Mouse (Mus musculus) fibroblast of lung, adult 2 months (primary cell): ENCODE measurements around the gene Maats1.

Experiments used
- DNase-seq: peaks from one replicate; pipeline ENCODE4 v3.0.0-alpha.2; 2011; ENCODE audit warnings: low read depth

Maats1 gene

DNA sequence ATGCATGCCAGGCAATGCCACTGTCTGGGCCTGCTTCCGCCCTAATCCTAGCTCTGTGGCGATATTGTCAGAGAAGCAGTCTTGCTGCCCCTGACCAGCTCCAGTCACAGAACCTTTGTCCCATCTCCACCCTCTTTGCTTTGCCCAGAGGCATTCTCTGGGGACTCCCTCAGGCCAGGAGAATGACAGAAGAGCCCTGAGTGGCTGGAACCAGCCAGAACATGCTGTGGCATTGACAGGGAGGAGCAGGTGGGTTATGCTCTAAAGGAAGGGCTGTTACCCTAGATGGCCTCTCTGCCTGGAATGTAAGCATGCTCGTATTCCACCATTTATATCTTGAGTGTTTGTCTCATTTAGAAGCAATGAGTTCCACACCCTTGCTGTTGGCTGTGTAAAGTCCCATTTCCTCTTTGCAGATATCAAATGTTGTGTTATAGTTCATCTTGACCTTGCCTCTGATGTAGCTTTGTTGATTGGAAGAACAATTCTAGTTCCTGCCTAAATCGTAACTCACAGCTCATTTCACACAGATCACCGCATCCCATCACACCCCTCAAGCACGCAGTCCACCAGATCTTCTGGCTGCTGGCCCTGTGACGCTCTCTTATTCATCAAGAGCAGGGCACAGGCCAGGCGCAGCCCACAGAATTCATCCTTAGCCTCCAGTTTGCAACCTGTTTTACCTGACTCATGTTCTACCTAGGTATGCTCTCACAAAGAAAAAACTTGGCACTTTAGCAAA is 28.9 kb upstream of the Maats1 start:
- DNase-seq, result no peak

DNA sequence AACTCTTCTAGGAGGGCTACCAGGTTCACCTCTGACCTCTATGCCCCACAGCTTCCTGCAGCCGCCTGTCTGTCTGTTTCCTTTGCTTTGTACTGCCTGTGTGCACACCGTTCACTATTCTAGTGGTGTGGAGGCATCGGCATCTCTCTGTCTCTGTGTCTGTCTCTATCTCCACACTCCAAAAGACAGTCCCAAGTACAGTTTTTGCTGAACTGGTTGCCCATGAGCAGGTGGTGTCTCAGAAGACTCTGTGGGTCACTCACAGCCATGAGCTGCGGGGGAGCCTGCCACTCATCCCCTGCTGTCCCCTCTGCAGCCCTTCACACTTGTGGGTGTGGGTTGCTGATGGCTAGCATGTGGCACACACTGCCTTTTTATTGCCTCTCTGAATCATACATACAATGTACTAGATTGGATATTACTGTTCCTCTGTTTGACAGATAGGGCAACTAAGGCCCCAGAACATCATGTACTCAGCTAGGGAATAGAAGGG is 28.1 kb upstream of the Maats1 start:
- DNase-seq, result no peak

- no peak for DNase-seq
These were observed 27.5 kb upstream of the Maats1 start for GRCm38 (mm10) chr16:38369431-38369830.

- no peak for DNase-seq
These were observed 27.1 kb upstream of the Maats1 start for GRCm38 (mm10) chr16:38369000-38369399.

DNA sequence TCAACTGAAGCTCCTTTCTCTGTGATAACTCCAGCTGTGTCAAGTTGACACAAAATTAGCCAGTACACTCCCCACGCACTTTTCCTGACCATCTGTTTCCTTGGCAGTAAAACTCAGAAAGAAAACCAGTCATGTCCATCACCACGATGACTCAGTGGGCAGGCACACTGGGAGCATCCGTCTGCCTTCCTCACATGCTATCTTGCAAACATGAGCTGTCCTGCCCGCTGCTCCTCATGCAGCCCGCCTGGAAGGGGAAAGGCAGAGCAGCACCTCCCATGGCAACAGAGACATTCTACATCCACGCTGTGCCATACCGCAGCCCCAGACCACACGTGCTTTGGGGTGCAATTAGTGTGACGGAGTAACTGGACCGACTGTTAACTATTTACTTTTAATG is 26.4 kb upstream of the Maats1 start:
- no peak for DNase-seq

- DNase-seq, result no peak
These were observed 24.3 kb upstream of the Maats1 start for GRCm38 (mm10) chr16:38366231-38366630.

- DNase-seq, result no peak
These were observed 23.4 kb upstream of the Maats1 start for GRCm38 (mm10) chr16:38365390-38365789.

DNA sequence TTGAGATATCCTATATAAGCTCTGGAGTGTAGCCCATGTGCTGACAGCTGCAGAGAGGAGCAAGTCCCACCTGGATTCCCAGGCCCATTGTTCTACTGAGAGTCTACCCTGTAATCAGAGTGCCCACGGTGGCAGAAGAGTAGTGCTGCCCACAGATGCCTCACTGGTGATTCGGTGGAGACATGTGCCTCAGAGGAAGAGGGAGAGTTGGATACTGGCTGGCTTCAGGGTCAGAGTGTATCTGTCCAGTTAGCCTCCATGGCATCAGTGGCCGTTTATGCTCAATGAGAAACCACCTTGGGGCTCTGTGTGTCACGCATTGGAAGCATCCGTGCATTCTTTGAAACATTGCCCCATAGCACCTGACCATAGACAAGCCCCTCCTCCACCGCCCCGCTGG is 21.7 kb upstream of the Maats1 start:
- no peak for DNase-seq

DNA sequence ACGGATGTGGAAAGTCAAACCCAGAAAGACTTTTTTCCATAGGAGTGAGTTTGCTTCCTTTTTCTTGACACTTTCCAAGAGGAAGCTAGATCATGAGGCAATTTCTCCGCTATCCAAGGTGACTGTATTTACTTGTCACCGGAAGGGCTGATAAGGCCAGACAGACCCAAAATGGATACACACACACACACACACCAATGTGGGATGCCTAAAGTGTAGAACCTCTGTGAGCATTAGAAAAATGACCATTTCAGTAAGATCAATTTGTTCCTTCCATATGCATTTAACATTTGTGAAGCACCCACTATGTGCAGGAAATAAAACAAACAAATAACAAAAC is 21.3 kb upstream of the Maats1 start:
- no peak for DNase-seq

DNA sequence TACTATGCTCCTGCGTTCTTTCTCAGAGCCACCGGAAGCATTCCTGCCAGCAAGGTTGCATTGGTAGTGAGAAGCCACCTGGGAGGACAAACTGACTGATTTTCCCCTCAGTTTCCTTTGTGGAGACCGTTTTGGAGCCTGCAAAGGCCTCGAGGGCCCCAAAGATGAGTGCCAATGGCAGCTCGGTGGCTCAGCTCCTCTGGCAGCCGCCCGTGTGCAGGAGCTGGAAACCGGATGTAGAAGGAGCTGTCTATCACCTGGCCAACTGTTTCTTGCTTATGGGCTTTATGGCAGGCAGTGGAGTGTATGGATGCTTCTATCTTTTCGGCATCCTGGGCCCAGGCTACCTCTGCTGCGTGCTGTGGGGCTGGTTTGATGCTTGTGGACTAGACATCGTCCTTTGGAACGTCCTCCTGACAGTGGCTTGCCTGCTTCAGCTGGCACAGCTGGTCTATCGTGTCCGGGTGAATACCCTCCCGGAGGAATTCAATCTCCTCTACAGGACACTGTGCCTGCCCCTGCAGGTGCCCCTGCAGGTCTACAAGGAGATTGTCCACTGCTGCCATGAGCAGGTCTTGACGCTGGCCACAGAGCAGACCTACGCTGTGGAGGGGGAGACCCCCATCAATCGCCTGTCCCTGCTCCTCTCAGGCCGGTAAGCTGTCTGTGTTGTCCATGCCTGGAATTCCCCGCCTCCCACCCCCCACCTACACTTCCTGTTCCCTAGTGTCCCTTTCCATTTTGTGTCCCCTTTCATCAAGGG is 20.7 kb upstream of the Maats1 start:
- no peak for DNase-seq

- no peak for DNase-seq
These were observed 20.0 kb upstream of the Maats1 start, which contains the start of gene Popdc2 for GRCm38 (mm10) chr16:38361933-38362332. Popdc2 (plus strand) TSS chr16:38362209.

GRCm38 (mm10) chr16:38360317-38360716 is 18.4 kb upstream of the Maats1 start:
- no peak for DNase-seq

GRCm38 (mm10) chr16:38359857-38360256 is 17.9 kb upstream of the Maats1 start:
- DNase-seq, result no peak

GRCm38 (mm10) chr16:38359241-38359640 is 17.3 kb upstream of the Maats1 start:
- DNase-seq, result no peak

- no peak for DNase-seq
These were observed 16.4 kb upstream of the Maats1 start for GRCm38 (mm10) chr16:38358256-38358812.

- DNase-seq, result no peak
These were observed 12.4 kb upstream of the Maats1 start for GRCm38 (mm10) chr16:38354185-38354913.

GRCm38 (mm10) chr16:38353642-38354041 is 11.7 kb upstream of the Maats1 start:
- no peak for DNase-seq

GRCm38 (mm10) chr16:38352851-38353250 is 10.9 kb upstream of the Maats1 start:
- DNase-seq, result no peak

DNA sequence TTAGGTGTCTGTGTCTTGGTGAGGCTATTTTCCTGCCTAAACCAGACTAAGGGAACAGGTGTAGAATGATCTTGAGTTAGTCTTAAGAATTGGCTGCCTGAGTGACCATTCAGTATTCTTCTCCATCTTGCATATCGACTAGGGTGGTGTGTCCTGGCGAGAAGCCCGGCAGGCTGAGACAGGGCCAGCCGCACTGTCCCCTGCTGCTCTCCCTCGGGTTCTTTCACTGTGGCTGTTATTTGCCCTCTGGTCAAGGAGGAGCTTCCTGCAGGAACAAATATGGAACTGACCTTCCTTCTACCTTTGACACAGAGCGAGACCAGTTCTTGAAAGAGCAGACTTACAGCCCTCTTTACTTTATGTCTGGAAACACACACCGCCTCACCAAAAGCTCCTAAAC is 10.1 kb upstream of the Maats1 start:
- no peak for DNase-seq

DNA sequence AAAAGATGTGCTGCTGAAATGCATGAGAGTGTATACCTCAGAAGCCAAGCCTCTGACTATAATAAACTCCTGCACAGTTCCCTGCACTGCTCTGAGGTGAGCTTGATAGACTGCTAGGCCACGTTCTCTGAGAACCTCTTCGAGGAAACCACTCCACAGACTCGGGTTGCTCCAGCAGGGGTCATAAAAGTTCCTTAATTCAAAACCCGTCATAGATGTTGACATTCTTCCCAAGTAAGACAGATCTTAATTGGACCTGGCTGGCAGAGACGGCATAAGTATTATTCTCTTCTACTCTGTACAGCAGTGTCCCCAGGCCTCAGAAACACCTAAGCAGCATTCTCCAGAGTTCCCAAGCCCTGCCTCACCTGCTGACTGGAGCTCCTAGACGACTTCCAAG is 9.0 kb upstream of the Maats1 start:
- no peak for DNase-seq

DNA sequence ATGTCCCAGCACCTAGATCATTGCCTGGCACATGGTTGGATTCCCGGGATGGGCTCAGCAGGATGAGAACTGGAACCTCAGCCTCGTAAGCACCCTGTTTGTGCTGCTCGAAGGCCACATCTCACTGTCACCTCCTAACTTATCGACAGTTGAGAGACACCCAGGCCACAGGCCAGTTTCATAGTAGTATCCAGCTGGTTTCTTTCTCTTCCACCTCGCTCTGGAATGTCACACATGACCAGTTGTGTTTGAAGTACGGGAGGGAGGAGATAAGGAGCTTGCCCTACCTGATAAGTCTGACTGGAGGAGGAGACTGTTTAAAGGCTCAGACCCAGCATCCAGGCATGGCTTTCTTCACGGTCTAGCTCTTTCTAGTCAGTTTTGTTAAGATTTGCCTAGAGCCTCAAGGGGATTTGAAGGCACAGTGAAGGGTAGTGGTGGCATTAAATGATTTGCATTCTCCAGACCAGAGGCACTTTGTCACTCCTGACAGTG is 8.5 kb upstream of the Maats1 start:
- no peak for DNase-seq

- DNase-seq, result no peak
These were observed 7.9 kb upstream of the Maats1 start for GRCm38 (mm10) chr16:38349881-38350280.
